ENCODE assay signal across 24 mouse cellular contexts in the genomic region with DNA sequence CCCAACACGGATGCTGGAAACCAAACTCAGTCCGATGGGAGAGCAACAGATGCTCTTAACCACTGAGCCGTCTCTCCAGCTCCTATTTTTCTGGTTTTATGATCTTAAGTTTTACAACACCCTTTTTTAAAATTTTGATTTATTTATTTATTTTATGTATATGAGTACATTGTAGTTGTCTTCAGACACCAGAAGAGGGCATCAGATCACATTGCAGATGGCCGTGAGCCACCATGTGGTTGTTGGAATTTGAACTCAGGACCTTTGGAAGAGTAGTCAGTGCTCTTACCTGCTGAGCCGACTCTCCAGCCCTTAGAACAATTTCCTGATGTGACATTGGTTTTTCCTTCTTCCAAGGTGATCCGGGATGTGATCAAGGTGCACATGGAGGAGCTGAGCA. TPM values are rescaled to one million over a fixed set of nuclear protein-coding genes. Genes with fewer than 3 reads are reported as not detected.
DNase-seq lines count a peak whose midpoint lies in the region; ATAC-seq and TF ChIP-seq lines count a peak whose summit lies in the region.
"Had no signal": no experiment of that assay in that cellular context is flagged by ENCODE, and none has a peak within 500 bp of the region (broad histone marks: within the 10 kb centered on the region; RNA-seq: fewer than 3 reads in every experiment).

No protein-coding gene starts in this region.

- no peak for TF ChIP-seq POLR2A in kidney, adult 2 months (IDR thresholded peaks at IDR 0.05; ENCODE audit: low read depth, low read length)

- no peak overlapping the region for H3K4me2 ChIP-seq in liver, postnatal 0 days (ENCODE audit: low read depth, low read length)
- H3K4me2 ChIP-seq in liver, embryonic 11.5 days = no peak overlapping the region
- no peak overlapping the region for H3K4me2 ChIP-seq in stomach, postnatal 0 days (replicated peaks; ENCODE audit: low read depth)
- H3K4me2 ChIP-seq: embryonic facial prominence, embryonic 15.5 days; forebrain, embryonic 15.5 days; limb, embryonic 15.5 days; lung, embryonic 15.5 days; neural tube, embryonic 15.5 days; stomach, embryonic 15.5 days had no signal

- intact Hi-C loops in gastrocnemius, adult 2 months (cut with DNase I) = loop anchor here (10.0 kb wide), 1 partner anchor 766 kb away; no protein-coding TSS in a partner anchor

- no peaks in the 10 kb centered on the region for H3K4me1 ChIP-seq in kidney, adult 2 months (ENCODE audit: control insufficient read depth, insufficient read depth, low read length)
- H3K4me1 ChIP-seq in liver, postnatal 0 days (ENCODE audit: insufficient read depth) = no peaks in the 10 kb centered on the region
- H3K4me1 ChIP-seq in liver, embryonic 11.5 days (replicated peaks; ENCODE audit: control insufficient read depth, insufficient read depth, low read length) = no peaks in the 10 kb centered on the region
- H3K4me1 ChIP-seq in stomach, postnatal 0 days (replicated peaks; ENCODE audit: control insufficient read depth, insufficient read depth) = no peaks in the 10 kb centered on the region
- H3K4me1 ChIP-seq: embryonic facial prominence, embryonic 15.5 days; forebrain, embryonic 15.5 days; limb, embryonic 15.5 days; lung, embryonic 15.5 days; midbrain, embryonic 10.5 days; neural tube, embryonic 15.5 days; stomach, embryonic 15.5 days had no signal

- no peak overlapping the region for H3K27ac ChIP-seq in gastrocnemius, adult 2 months
- H3K27ac ChIP-seq in kidney, adult 2 months (ENCODE audit: insufficient read depth, low read depth, low read length) = no peak overlapping the region
- H3K27ac ChIP-seq in liver, postnatal 0 days (ENCODE audit: low read depth) = no peak overlapping the region
- no peak overlapping the region for H3K27ac ChIP-seq in liver, embryonic 11.5 days (ENCODE audit: low read depth, low read length)
- H3K27ac ChIP-seq in stomach, postnatal 0 days (replicated peaks) = no peak overlapping the region
- H3K27ac ChIP-seq: embryonic facial prominence, embryonic 15.5 days; forebrain, embryonic 15.5 days; limb, embryonic 15.5 days; lung, embryonic 15.5 days; midbrain, embryonic 10.5 days; neural tube, embryonic 15.5 days; stomach, embryonic 15.5 days had no signal

- no peaks in the 10 kb centered on the region for H3K9me3 ChIP-seq in liver, postnatal 0 days (ENCODE audit: low read length)
- no peaks in the 10 kb centered on the region for H3K9me3 ChIP-seq in liver, embryonic 11.5 days (ENCODE audit: control insufficient read depth, low read length)
- H3K9me3 ChIP-seq in stomach, postnatal 0 days (ENCODE audit: control insufficient read depth, low read length) = no peaks in the 10 kb centered on the region
- H3K9me3 ChIP-seq: embryonic facial prominence, embryonic 15.5 days; forebrain, embryonic 15.5 days; limb, embryonic 15.5 days; lung, embryonic 15.5 days; neural tube, embryonic 15.5 days; stomach, embryonic 15.5 days had no signal

- no peak overlapping the region for H3K9ac ChIP-seq in liver, postnatal 0 days (replicated peaks)
- no peak overlapping the region for H3K9ac ChIP-seq in liver, embryonic 11.5 days (ENCODE audit: low read depth, low read length)
- no peak overlapping the region for H3K9ac ChIP-seq in stomach, postnatal 0 days (ENCODE audit: low read length)
- H3K9ac ChIP-seq: embryonic facial prominence, embryonic 15.5 days; forebrain, embryonic 15.5 days; limb, embryonic 15.5 days; lung, embryonic 15.5 days; neural tube, embryonic 15.5 days; stomach, embryonic 15.5 days had no signal

- no peak for TF ChIP-seq EP300 in liver, postnatal 0 days (IDR thresholded peaks at IDR 0.05; ENCODE audit: low read depth)
- TF ChIP-seq EP300 in stomach, postnatal 0 days (optimal IDR thresholded peaks at IDR 0.05) = no peak

- WGBS in kidney, adult 2 months = 86% methylated on average over 6 of the region's 6 CpGs
- 85% methylated on average over 6 of the region's 6 CpGs for WGBS in liver, postnatal 0 days (ENCODE audit: insufficient replicate concordance)
- WGBS in liver, embryonic 11.5 days = 95% methylated on average over 6 of the region's 6 CpGs
- WGBS in stomach, postnatal 0 days = 94% methylated on average over 6 of the region's 6 CpGs

- ATAC-seq in liver, postnatal 0 days = no peak
- ATAC-seq in liver, embryonic 11.5 days (replicated peaks; ENCODE audit: low FRiP score) = no peak
- no peak for ATAC-seq in stomach, postnatal 0 days (ENCODE audit: low FRiP score, low TSS enrichment)
- ATAC-seq: CD4-positive, CD25-positive, alpha-beta regulatory T cell, adult 4 months; forebrain, embryonic 15.5 days had no signal

- peak; percentile 38 for TF ChIP-seq CTCF in gastrocnemius, adult 2 months (IDR thresholded peaks at IDR 0.05)
- TF ChIP-seq CTCF in kidney, adult 2 months (conservative IDR thresholded peaks at IDR 0.05; ENCODE audit: insufficient read depth, insufficient read length, low read depth, low read length) = no peak
- TF ChIP-seq CTCF in liver, postnatal 0 days (IDR thresholded peaks at IDR 0.05; ENCODE audit: low read depth) = peak; percentile 29; the same call in 1 of the 2 replicates
- TF ChIP-seq CTCF in stomach, postnatal 0 days (IDR thresholded peaks at IDR 0.05; ENCODE audit: low read depth) = peak; percentile 64

- no peaks in the 10 kb centered on the region for H3K27me3 ChIP-seq in kidney, adult 2 months (replicated peaks; ENCODE audit: control insufficient read depth, insufficient read depth, low read length)
- H3K27me3 ChIP-seq in liver, postnatal 0 days (ENCODE audit: insufficient read depth, low read length) = no peaks in the 10 kb centered on the region
- H3K27me3 ChIP-seq in liver, embryonic 11.5 days (replicated peaks; ENCODE audit: control insufficient read depth, insufficient read depth, low read length) = no peaks in the 10 kb centered on the region
- H3K27me3 ChIP-seq in stomach, postnatal 0 days (ENCODE audit: control insufficient read depth, insufficient read depth, low read length) = no peaks in the 10 kb centered on the region
- H3K27me3 ChIP-seq: embryonic facial prominence, embryonic 15.5 days; forebrain, embryonic 15.5 days; limb, embryonic 15.5 days; lung, embryonic 15.5 days; neural tube, embryonic 15.5 days; stomach, embryonic 15.5 days had no signal

- peaks cover 16% of the 10 kb centered on the region for H3K36me3 ChIP-seq in kidney, adult 2 months (ENCODE audit: control insufficient read depth, insufficient read depth, low read length)
- H3K36me3 ChIP-seq in liver, postnatal 0 days (replicated peaks; ENCODE audit: insufficient read depth, low read length) = peaks cover 83% of the 10 kb centered on the region
- H3K36me3 ChIP-seq in liver, embryonic 11.5 days (ENCODE audit: control insufficient read depth, insufficient read depth, low read length) = peaks cover 59% of the 10 kb centered on the region
- H3K36me3 ChIP-seq in stomach, postnatal 0 days (ENCODE audit: control insufficient read depth, insufficient read depth, low read length) = peaks cover 21% of the 10 kb centered on the region

- DNase-seq in gastrocnemius, adult 2 months = no peak
- no peak for DNase-seq in gastrocnemius, postnatal 4 days (ENCODE audit: low spot score in 2 of 2)
- DNase-seq in kidney, adult 9 months = peak; percentile 5
- DNase-seq in kidney, adult 2 months = no peak
- DNase-seq in liver, postnatal 0 days = no peak
- DNase-seq in liver, embryonic 11.5 days (ENCODE audit: low spot score) = no peak
- no peak for DNase-seq in stomach, postnatal 0 days (ENCODE audit: low spot score)
- DNase-seq: adrenal gland, postnatal 25 days; cerebellum, adult 8-10 months; gastrocnemius, postnatal 25 days; kidney, postnatal 36 days; layer of hippocampus, adult 9-11 months; left cerebral cortex, postnatal 4 days; right cerebral cortex, adult 18-20 months; thymus, adult 2 months; thymus, postnatal 4 days had no signal

- H3K4me3 ChIP-seq in gastrocnemius, adult 2 months = no peak overlapping the region
- no peak overlapping the region for H3K4me3 ChIP-seq in kidney, adult 2 months (ENCODE audit: insufficient read depth, low read depth, low read length)
- H3K4me3 ChIP-seq in liver, postnatal 0 days (ENCODE audit: low read depth, low read length) = no peak overlapping the region
- H3K4me3 ChIP-seq in liver, embryonic 11.5 days (ENCODE audit: low read depth, low read length) = no peak overlapping the region
- no peak overlapping the region for H3K4me3 ChIP-seq in stomach, postnatal 0 days (ENCODE audit: low read depth, low read length)
- H3K4me3 ChIP-seq: embryonic facial prominence, embryonic 15.5 days; forebrain, embryonic 15.5 days; limb, embryonic 15.5 days; lung, embryonic 15.5 days; midbrain, embryonic 10.5 days; neural tube, embryonic 15.5 days; stomach, embryonic 15.5 days had no signal

RNA-seq across cellular contexts. Expression of gene Snrnp48, which starts 15.6 kb away (rescaled TPM):
- 10 to 100 TPM in 1 of 2 experiments, 1 to 10 TPM in 1; 9.9 to 10.3 TPM for total RNA-seq in gastrocnemius, adult 2 months (2021)
- total RNA-seq in gastrocnemius, postnatal 4 days (2021) = 10 to 100 TPM; 13.5 to 14.5 TPM
- 18.8 and 21.1 TPM in 2 replicates for polyA plus RNA-seq in kidney, adult 2 months (2012; rRNA removed)
- polyA plus RNA-seq in liver, postnatal 0 days (2015; fragmentation: Nextera tagmentation; extraction: Ambion mirVana) = 12.1 TPM in 2 replicates
- polyA plus RNA-seq in liver, embryonic 11.5 days (2014; fragmentation: Nextera tagmentation; extraction: Ambion mirVana) = 32.5 and 40.1 TPM in 2 replicates
- polyA plus RNA-seq in stomach, postnatal 0 days (2015; fragmentation: Nextera tagmentation; extraction: Ambion mirVana) = 18.1 and 19.4 TPM in 2 replicates
